Mouse (Mus musculus) large intestine, adult 2 months (tissue): ENCODE data around the gene Vgll2. TPM values are rescaled to one million over a fixed set of nuclear protein-coding genes. Genes with fewer than 3 reads are reported as not detected.

Source experiments
- DNase-seq: peaks from one replicate; pipeline ENCODE4 v3.0.0-alpha.2; 2012; ENCODE audit warnings: low read depth, low spot score
- WGBS: fragments of 180-500 bp; shearing (Covaris S2); methylation state at CpG from one replicate; pipeline ENCODE4 v1.1.7; 2018; 5-methylcytosine and 5-hydroxymethylcytosine counted together
- polyA plus RNA-seq: library from polyadenylated mRNA; depleted of rRNA; stranded (reverse); fragments of >200 nt; gene quantifications from 2 replicates; pipeline ENCODE4 v1.2.3, GENCODE M21; 2012; rRNA removed

The Vgll2 gene
- polyA plus RNA-seq, 1 experiment, result not detected

GRCm38 (mm10) chr10:52048287-52048686 is 26.0 kb downstream of the Vgll2 start:
- no peak for DNase-seq
- WGBS, result 55% methylated on average over 3 of the region's 3 CpGs

DNA sequence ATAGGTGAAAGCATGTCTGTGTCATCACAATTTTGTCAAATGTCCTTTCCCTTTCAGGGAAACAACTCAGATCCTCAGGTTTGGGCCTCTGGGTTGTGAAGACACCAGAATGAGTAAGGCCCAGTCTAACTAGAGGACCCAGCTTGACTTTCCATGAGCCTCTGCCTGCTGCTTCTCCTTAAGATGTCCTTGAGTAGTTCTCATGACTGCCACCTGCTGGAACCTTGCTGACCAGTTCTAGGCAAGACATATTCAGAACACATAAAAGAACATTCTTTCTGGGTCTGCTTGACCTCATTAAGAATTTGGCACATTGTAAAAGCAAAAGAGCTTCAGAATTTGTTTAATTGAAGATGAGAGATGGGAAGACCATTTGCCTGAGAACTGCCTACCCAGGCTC is 50.2 kb downstream of the Vgll2 start:
- peak; percentile 10 for DNase-seq

Other genes with a start within 250 kb of the Vgll2 start
- 0.03 TPM in 1 of 2 replicates, not detected in the other for gene Ros1, start 172.7 kb downstream of the Vgll2 start, polyA plus RNA-seq
- 16.9 and 21.4 TPM in 2 replicates for gene Dcbld1, start 211.1 kb downstream of the Vgll2 start, polyA plus RNA-seq